Mouse (Mus musculus) spleen, postnatal 14 days (tissue): ENCODE data around the gene Atp6v0c.

Experiments used
- DNase-seq, 2 experiments: peaks; one replicate each; pipeline ENCODE4 v3.0.0; 2021 to 2022; ENCODE audit warnings: low spot score in 2 of 2

Gene Atp6v0c

DNA sequence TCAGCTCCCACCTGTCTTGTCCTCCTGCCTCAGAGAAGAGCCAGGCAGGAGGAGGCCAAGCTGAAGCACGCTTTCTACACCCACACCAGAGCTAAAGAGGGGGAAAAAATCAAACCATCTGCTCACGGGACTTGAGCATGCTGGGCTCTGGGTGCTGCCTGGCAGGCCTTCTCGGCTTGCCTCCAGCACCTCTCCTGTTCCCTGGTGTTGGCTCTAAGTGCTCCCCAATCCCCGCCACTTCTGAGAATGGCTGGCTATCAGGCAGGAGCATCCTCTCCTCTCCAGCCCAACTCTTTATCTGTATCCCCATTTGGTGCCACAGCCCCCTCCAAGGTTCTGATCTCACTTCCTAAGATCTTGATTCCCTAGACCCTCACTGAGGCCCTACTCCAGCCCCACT is 29.8 kb upstream of the Atp6v0c start:
- no peak for DNase-seq

- no peak for DNase-seq
Observed at GRCm38 (mm10) chr17:24197032-24197824, 27.7 kb upstream of the Atp6v0c start.

DNA sequence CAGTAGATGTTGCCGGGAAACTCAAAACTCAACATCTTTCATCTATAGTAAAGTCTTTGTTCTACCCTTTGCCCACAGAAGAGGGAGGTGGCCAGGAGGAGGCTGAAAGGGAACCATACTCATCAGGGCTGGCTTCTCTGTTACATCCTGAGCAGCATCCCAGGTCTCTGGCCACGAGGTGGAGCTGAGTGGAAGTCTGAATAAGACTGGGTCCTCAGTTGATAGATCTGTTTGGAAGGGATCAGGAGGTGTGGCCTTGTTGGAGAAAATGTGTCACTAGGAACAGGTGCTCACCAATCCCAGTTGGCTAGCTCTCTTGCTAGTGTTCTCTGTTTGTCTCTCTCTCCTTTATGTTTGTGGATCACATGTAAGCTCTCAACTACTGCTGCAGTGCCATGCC is 25.8 kb upstream of the Atp6v0c start:
- no peak for DNase-seq

- DNase-seq = no peak
Observed at GRCm38 (mm10) chr17:24193769-24194168, 24.3 kb upstream of the Atp6v0c start.

- DNase-seq = no peak
Observed at GRCm38 (mm10) chr17:24193268-24193667, 23.8 kb upstream of the Atp6v0c start.

- no peak for DNase-seq
Observed at GRCm38 (mm10) chr17:24192848-24193247, 23.3 kb upstream of the Atp6v0c start.

DNA sequence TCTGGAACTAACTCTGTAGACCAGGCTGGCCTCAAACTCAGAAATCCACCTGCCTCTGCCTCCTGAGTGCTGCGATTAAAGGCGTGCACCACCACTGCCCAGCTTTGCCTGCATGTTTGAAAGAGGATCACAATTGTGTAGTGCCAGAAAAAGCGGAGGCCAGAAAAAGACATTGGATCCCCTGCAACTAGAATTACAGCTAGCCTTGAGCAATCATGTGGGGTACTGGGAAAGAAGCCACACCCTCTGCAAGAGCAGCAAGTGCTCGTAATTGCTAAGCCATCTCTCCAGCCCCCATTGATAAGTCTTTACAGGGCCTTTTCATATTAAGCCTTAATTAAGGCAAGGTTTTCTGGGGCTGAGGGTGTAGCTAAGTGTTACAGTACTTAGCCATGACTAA is 22.0 kb upstream of the Atp6v0c start:
- no peak for DNase-seq

- DNase-seq = no peak
Observed at GRCm38 (mm10) chr17:24190934-24191333, 21.4 kb upstream of the Atp6v0c start.

DNA sequence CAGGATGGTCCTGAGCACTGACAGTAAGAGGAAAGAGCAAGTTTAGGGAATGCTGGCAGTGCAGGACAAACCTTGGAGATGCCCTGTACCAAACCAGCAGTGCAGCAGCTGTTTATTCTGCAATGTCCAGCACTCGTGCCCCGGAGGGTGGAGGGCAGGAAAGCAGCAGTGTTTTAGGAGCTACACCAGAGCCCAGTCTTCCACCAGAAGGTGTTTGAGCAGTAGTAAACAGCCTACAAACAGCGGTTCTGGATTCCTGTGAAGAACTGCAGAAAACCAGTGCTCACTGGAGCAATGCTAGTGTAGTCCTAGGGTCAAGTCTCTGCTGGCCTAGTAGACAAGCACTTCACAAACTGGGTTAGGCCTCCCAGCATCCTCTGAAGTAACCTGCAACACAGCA is 4.8 kb upstream of the Atp6v0c start:
- no peak for DNase-seq

DNA sequence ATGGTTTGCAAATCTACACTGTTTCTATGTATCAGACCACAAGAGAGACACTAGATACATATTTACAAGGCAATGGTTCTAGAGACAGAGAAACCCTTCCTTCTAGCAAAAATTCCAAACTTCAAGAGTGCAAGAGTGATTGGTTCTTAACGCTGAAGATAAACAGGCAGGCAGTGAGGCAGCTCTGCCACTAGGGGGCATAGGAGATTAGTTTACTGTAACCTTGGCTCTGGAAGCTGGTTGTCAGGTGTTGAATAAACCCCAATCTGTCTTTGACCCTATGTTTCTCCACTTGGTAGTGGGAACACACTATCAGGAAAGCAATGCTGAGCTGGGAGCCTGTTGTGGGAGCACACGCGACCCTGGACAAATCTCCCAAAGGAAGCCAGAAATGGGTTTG is 3.9 kb upstream of the Atp6v0c start:
- DNase-seq = peak; percentile 45 to 72

GRCm38 (mm10) chr17:24171738-24172137 is 2.2 kb upstream of the Atp6v0c start:
- DNase-seq = no peak

- DNase-seq = no peak
Observed at GRCm38 (mm10) chr17:24170729-24171128, 1.2 kb upstream of the Atp6v0c start.

DNA sequence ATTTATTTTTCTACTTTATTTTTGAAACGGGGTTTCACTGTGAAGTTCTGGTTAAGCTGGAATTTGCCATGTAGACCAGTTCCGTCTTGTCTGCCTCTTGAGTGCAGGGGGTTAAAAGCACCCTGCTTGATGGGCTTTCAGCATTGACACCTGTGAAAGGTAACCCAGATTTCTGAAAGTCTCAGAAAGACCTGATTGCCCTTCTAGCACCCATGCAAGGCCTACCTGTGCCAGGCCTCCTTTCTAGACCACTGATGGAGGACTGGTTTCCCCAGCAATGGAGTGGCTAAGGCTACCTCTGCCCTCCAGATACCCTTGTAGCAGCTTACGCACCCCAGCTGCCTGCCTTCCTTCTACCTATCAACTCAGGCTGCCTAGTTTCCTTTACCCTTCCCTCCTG is 623 bp upstream of the Atp6v0c start:
- DNase-seq = no peak

DNA sequence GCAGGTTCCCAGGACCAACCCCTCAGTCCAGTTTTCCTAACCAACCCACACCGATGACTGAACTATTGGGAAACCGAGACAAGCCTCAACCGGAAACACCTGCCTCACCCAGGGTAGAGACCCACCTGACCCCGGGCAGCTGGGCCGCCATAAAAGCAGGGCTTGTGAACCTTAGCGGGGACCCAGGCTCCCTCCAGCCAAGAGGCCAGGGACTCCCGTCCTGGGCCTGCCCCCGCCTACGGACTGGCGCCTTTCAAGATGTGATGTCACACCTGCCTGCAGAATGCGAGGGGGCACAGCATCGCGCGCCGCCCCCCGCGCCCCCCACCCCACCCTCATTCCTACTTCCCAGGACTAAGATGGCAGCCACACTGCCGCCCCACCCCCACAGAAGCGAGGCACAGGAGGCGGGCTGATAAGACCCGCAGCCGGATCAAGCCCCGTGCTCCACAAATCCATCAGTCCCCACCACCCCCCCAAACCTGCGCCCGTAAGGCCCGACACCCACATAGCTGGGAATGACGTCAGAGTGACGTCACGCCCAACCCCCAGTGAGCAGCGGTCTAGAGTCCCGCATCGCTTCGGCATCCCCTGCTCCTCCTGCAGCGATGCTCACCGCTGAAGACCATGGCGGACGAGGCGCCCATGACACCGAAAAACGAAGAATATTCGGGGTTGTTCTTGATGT is 768 bp downstream of the Atp6v0c start:
- peak; percentile 40 to 61 for DNase-seq

- DNase-seq = no peak
Observed at GRCm38 (mm10) chr17:24167891-24168505, 1.5 kb downstream of the Atp6v0c start.

- no peak for DNase-seq
Observed at GRCm38 (mm10) chr17:24167120-24167519, 2.4 kb downstream of the Atp6v0c start.

DNA sequence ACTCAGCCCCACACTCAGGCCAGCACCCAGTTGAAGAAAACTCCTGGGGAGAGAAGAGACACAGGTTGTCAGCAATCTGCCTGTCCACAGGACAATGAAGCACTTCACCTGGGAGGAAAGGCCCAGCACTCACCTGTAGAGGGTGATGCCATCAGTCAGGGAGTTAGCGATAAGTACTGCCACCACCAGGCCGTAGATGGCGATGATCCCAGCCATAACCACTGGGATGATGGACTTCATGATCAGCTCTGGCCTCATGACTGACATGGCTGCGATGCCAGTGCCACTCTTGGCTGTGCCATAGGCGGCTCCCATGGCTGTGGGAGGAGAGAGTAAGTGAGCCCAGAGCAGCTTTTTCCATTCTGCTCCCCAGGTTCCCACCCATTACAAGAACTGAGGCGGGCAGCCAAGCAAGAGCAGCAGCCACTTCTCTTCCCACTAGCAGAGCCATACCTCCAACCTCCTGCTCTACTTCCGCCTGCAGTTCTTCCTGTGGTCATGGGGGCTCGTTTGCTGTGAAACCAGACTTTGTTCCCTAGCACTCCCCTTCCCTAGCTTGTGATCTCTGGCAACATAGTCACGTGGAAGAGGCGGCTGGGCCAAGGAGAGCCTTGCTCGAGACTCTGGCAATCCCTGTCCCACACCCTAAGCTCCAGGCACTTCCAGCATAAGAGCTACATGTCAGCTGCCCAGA is 4.8 kb downstream of the Atp6v0c start:
- no peak for DNase-seq

DNA sequence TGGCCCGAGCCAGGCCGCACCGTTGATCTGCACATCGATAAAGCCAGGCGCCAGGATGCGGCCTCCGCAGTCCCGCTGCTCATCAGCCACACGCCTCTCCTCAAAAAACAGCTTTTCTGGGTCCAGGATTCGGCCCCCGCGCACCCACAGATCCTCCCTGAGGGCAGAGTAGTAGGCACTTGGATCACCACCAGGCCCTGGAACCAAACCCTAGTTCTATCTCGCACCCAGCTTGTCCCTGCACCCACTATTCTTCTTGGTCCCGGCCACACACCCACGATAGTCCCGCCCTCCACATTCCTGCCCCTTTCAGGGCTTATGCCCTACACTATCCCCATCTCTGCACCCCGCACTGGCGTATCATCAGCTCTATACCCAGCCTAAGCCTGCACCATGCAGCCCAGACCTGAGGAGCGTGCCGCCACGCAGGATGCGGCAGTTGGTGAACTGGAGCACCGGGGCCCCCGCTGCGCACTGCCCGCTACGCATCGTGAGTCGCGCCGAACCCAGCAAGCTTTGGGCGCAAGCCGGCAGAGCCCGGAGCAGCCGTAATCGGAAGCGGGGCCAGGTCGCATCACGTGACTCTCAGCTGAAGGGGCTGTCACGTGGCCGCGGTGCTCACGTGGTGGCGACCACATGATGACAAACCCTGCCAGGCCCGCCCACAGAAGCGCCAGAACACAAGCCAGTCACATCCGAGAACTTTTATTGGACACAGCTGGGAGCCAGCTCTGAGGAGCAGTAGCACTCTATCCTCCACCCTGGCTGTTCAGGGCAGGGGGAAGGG is 6.1 kb downstream of the Atp6v0c start, which contains the start of gene Amdhd2:
Gene Amdhd2, minus strand, starts transcription at position 591 of the 787 bp plus-strand sequence.
- DNase-seq = peak; percentile 84 to 93

GRCm38 (mm10) chr17:24162584-24163175 is 6.8 kb downstream of the Atp6v0c start:
- DNase-seq = no peak

- no peak for DNase-seq
Observed at GRCm38 (mm10) chr17:24161466-24161865, 8.0 kb downstream of the Atp6v0c start.

- DNase-seq = no peak
Observed at GRCm38 (mm10) chr17:24157526-24157925, 12.0 kb downstream of the Atp6v0c start.
